Mouse (Mus musculus) spleen, embryonic (tissue): ENCODE results near the gene Atxn2.
"Not testable (repeated sequence)": the region's sequence is repeated elsewhere in the genome, so short reads cannot be mapped to it uniquely, and the experiment has no call there.

Experiments used
- CTCF ChIA-PET: fragments of 350-600 bp; sonication (Branson Sonifier 250); formaldehyde crosslinking; loops from one replicate; lab custom pipeline; 2022; lab: Charles Lee

Atxn2 gene

GRCm38 (mm10) chr5:121711174-121711927, at the start of gene Atxn2:
Gene Atxn2 (plus strand): TSS chr5:121711337.
- CTCF ChIA-PET = interaction anchor here (0.9 kb wide), 1 partner anchor 37 kb away, joined by 3 read pairs; no protein-coding TSS in a partner anchor

GRCm38 (mm10) chr5:121661494-121661893, 49.6 kb upstream of the Atxn2 start:
- CTCF ChIA-PET = no interaction called here

- CTCF ChIA-PET = interaction anchor here (0.6 kb wide), 2 partner anchors 38 to 1345 kb away, joined by 3 to 8 read pairs; no protein-coding TSS in a partner anchor
Observed at GRCm38 (mm10) chr5:121663456-121663855, 47.7 kb upstream of the Atxn2 start.

DNA sequence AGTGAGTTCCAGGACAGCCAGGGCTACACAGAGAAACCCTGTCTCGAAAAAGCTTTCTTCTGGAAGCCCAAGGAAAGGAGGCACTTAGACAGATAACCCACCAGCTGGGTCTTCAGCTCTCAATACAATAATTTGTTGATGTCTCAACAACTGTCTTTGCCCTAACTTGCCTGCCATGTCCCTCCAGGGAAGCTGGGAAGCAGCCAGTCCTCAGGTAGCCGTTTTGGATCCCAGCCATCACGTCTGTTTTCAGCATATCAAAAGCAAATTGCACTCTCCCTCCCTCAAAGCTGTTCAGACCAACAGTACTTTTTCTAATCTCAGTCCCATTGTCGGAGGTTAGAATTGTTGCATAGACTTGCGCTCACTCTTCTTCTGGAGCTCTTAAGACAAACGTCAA, 47.1 kb upstream of the Atxn2 start:
- CTCF ChIA-PET = no interaction called here

GRCm38 (mm10) chr5:121664971-121665370, 46.2 kb upstream of the Atxn2 start:
- CTCF ChIA-PET = no interaction called here

- CTCF ChIA-PET = no interaction called here
Observed at GRCm38 (mm10) chr5:121667067-121667466, 44.1 kb upstream of the Atxn2 start.

GRCm38 (mm10) chr5:121668411-121668810, 42.7 kb upstream of the Atxn2 start:
- CTCF ChIA-PET = no interaction called here

- CTCF ChIA-PET = interaction anchor here (0.7 kb wide), 1 partner anchor 762 kb away, joined by 3 read pairs; no protein-coding TSS in a partner anchor
Observed at GRCm38 (mm10) chr5:121670412-121670811, 40.7 kb upstream of the Atxn2 start.

DNA sequence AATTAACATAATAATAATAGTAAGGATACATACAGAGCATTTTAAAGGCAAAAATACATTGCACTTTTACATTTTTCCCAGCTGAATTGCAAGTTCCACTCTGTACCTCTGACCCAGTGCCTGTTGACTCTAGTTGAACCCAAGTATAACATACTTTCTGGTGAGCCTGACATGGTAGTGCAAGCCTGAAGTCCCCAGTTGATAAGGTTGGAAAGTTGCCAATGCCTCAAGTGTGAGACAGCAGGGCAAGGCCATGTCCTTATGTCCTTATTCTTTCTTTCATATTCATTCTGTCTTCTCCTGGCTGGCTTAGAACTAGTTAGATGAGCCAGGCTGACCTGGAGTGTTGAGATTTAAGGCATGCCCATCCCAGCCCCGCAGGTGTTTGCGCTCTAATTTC, 28.9 kb upstream of the Atxn2 start:
- CTCF ChIA-PET = no interaction called here

DNA sequence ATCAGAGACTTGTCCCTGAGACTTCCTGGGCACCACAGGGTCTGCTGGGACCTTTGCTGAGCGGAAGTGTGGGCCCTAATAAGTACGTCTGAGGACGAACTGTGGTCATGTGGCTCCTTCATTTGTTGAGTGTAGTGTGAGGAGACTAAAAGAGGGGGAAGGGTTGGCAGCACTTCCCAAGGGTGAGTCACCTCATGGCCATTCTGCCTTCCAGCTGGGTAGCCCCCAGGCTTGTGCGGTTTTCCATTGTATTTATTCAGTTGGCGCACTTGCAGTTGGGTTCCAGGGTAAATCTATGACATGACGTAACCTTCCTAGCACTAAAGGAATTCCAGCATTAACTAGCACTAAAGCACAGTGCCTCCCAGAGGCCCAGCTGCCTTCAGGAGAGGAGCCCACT, 25.6 kb upstream of the Atxn2 start:
- CTCF ChIA-PET = no interaction called here

- CTCF ChIA-PET = no interaction called here
Observed at GRCm38 (mm10) chr5:121686113-121686898, 24.8 kb upstream of the Atxn2 start.

DNA sequence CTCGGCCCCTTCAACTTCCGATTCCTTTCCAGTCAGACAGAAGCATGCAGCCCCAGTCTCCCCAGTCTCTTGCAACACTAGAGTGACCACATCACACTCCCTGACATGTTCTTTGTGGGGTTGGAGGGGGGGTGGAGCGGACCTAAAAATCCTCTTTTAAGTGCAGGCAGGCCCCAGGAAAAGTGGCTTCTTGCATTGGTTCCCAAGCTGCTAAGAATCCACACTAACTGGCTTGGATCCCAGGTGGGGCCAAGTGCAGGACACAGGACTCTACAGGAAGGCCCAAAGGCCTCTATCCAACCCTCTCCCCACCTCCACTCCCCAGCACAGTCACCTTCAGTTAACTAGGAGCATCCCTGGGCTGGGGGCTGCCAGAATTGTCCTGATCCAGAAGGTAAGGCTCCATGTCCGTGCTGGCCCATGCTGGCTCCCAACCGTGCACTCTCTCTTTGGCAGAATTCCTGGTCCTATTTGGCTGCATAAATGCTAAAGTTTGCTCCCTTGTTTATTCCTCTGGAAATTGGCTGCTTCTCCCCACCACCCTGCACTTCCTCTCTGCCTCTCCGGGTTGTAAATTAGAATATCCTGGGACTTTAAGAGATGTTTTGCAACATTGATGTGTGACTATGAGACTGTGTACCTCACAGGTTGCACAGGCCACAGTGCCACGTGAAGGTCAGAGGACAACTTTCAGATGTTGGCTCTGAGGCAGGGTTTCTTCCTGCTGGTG, 20.5 kb upstream of the Atxn2 start:
- CTCF ChIA-PET = no interaction called here

DNA sequence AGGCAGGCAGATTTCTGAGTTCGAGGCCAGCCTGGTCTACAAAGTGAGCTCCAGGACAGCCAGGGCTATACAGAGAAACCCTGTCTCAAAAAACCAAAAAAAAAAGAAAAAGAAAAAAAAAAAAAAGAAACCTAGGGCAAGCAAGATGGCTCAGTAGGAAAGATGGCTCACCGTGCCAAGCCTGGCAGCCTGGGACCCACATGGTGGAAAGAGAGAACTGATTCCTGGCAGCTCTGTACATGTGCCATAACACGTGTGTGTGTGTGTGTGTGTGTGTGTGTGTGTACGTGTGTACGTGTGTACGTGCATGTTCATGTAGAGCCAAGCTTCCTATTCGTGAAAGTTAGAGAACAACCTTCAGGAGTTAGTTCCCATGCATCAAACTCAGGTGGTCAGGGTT, 19.7 kb upstream of the Atxn2 start:
- CTCF ChIA-PET = not testable (repeated sequence)

- CTCF ChIA-PET = no interaction called here
Observed at GRCm38 (mm10) chr5:121692897-121693296, 18.2 kb upstream of the Atxn2 start.

DNA sequence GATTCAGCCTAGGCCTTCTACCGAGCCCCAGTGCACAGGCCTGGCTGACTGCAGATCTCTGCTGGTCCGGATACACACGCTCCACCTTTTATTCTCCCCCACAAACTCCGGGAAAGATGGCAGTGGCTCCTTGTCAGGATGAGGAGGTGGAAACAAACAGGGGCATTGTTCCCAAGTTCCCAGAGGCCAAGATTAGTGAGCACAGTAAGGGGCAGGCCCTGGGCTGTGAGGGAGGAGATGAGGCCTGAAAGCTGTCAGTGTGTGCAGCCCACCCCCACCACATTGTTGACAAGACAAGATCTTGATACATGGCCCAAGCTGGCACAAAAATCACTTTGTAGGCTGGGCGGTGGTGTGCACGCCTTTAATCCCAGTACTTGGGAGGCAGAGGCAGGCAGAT, 14.4 kb upstream of the Atxn2 start:
- CTCF ChIA-PET = no interaction called here

DNA sequence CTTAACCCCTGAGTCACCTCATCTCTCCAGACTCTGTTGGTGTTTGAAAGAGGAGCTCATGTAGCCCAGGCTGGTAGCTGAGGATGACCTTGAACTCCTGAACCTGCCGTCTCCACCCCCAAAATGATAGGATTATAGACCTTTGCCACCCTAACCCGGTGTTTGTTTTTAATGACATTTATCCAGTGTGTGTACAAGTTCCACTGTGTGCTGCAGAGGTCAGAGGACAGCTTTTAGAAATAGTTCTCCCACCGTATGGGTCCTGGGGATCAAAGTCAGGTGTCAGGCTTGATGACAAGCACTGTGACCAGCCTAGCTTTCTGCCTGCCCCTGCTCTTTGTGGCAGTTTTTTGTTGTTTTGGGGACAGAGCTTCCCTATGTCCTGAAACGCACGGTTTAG, 11.2 kb upstream of the Atxn2 start:
- CTCF ChIA-PET = no interaction called here

- CTCF ChIA-PET = interaction anchor here (0.7 kb wide), 1 partner anchor 192 kb away, joined by 3 read pairs; no protein-coding TSS in a partner anchor
Observed at GRCm38 (mm10) chr5:121700496-121700895, 10.6 kb upstream of the Atxn2 start.

- CTCF ChIA-PET = interaction anchor here (0.6 to 0.7 kb wide), 2 partner anchors 38 to 193 kb away, joined by 3 to 8 read pairs; no protein-coding TSS in a partner anchor
Observed at GRCm38 (mm10) chr5:121701111-121701769, 9.9 kb upstream of the Atxn2 start.

DNA sequence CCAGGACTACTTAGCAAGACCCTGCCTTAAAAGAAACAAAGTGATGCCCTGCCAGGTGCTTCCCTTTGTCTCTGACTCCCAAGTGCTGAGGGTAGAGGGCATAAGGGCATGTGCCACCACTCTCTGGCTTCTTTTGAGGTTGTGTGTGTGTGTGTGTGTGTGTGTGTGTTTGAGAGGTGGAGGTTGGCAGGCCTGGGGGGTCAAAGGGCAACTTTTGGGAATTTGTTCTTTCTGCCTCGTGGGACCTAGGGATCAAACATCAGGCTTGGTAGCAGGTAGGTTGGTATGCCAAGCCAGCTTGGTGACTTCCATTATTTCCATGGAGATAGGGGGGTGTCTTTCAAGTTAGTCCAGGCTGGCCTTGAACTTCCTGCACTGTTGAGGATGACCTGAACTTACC, 7.8 kb upstream of the Atxn2 start:
- CTCF ChIA-PET = no interaction called here

GRCm38 (mm10) chr5:121704512-121705248, 6.5 kb upstream of the Atxn2 start:
- CTCF ChIA-PET = no interaction called here

- CTCF ChIA-PET = interaction anchor here (0.6 to 0.9 kb wide), 2 partner anchors 36 to 134 kb away, joined by 3 to 8 read pairs; no protein-coding TSS in a partner anchor
Observed at GRCm38 (mm10) chr5:121710402-121710801, 735 bp upstream of the Atxn2 start.
